Mouse (Mus musculus) lung, postnatal 0 days (tissue): ENCODE measurements around the gene H2-K1. TPM values are rescaled to one million over a fixed set of nuclear protein-coding genes. Genes with fewer than 3 reads are reported as not detected.
A peak's percentile ranks its signal among the peaks of the same experiment; 100 is the strongest.

Experiments used
- ATAC-seq: fragments of 200-750 bp; cut with Nextera tagmentation; 2 replicates; pipeline ENCODE4 v1.8.0; 2017; ENCODE audit warnings: moderate library complexity
- DNase-seq: peaks from one replicate; pipeline ENCODE4 v3.0.0-alpha.2; 2016; ENCODE audit warnings: low spot score
- H3K27ac ChIP-seq: fragments of 300-500 bp; sonication (generic); 2 replicates; pipeline ENCODE4 v1.5.1; 2014; ENCODE audit warnings: antibody characterized with exemption, mild to moderate bottlenecking, low read length, mixed read lengths
- H3K27me3 ChIP-seq: fragments of 300-500 bp; sonication (generic); replicated peaks from 2 replicates; pipeline ENCODE4 v1.6.1; 2014; ENCODE audit warnings: low read length, mixed read lengths; ENCODE audit not compliant: insufficient read depth
- H3K36me3 ChIP-seq: fragments of 300-500 bp; sonication (generic); 2 replicates; pipeline ENCODE4 v1.6.1; 2014; ENCODE audit warnings: low read length, mixed read lengths; ENCODE audit not compliant: insufficient read depth
- H3K4me1 ChIP-seq: fragments of 300-500 bp; sonication (generic); 2 replicates; pipeline ENCODE4 v1.6.1; 2014; ENCODE audit warnings: antibody characterized with exemption, low read depth, low read length, mixed read lengths; ENCODE audit not compliant: insufficient read depth
- H3K4me2 ChIP-seq: fragments of 300-500 bp; sonication (generic); replicated peaks from 2 replicates; pipeline ENCODE4 v1.6.1; 2014; ENCODE audit warnings: low read depth, mild to moderate bottlenecking, low read length, moderate library complexity, mixed read lengths
- H3K4me3 ChIP-seq: fragments of 300-500 bp; sonication (generic); 2 replicates; pipeline ENCODE4 v1.5.1; 2014; ENCODE audit warnings: low read depth, low read length
- H3K9ac ChIP-seq: fragments of 300-500 bp; sonication (generic); replicated peaks from 2 replicates; pipeline ENCODE4 v1.6.1; 2014; ENCODE audit warnings: low read depth, mild to moderate bottlenecking
- H3K9me3 ChIP-seq: fragments of 300-500 bp; sonication (generic); 2 replicates; pipeline ENCODE4 v1.6.1; 2016; ENCODE audit warnings: low read length, mixed read lengths
- CTCF ChIP-seq: IDR thresholded peaks from 2 replicates; pipeline ENCODE4 v1.5.1; 2016; ENCODE audit warnings: antibody characterized with exemption, mild to moderate bottlenecking
- EP300 ChIP-seq: IDR thresholded peaks from 2 replicates; pipeline ENCODE4 v1.6.1; 2016; ENCODE audit warnings: antibody characterized with exemption, mild to moderate bottlenecking, control low read depth
- WGBS: fragments of 180-500 bp; shearing (Covaris S2); extraction: QIAGEN DNeasy Blood & Tissue Kit; methylation state at CpG from one replicate; pipeline ENCODE4 v1.1.7; 2014; 5-methylcytosine and 5-hydroxymethylcytosine counted together
- polyA plus RNA-seq: library from polyadenylated mRNA; unstranded; fragments of >200 nt; fragmentation: Nextera tagmentation; extraction: Ambion mirVana; gene quantifications from 2 replicates; pipeline ENCODE4 v1.2.1, GENCODE M21; 2015

The H2-K1 gene
- polyA plus RNA-seq, 1 experiment from 2014 or later: 222 TPM

DNA sequence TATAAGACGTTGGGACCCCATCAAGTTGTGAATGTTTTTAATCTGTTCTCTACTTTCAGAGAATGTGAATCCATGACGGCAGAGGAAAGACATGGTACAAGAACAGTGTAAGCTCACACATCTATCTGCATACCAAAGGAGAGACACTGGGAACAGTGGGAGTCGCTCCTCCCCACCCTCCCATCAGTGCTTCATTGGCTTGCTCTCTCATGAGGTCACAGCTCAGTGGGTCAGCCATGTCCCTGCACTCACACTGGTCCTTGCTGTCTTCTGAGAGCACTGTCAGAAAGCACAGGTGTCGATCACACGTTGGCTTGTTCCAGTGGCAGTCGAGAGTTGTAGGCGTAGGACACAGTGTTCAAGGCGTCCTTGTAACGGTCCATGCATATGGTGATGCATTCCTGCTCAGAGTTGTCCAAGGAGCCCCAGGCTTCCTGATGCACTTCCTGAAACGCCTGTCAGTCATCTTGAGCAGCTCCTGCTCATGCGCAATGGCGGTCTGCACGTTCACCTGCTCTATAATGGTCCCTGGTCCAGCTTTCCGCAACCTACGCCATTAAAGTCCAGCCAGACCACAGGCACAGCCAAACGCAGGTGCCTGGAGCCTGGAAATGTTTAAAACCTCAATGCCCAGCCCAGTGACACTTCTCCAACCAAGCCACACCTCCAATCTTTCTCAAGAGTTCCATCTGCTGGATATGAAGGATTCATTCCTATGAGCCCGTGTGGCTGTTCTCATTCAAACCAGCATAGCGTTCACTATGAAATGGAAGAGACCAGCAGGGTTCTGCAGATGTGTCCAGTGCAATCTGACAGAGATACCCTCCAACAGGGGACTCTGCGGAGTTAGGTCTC is 19.7 kb downstream of the H2-K1 start:
- Histone ChIP-seq H3K4me2 (no peak overlapping the region; the same call in 1 of the 2 replicates), H3K4me1 (peaks cover 9% of the 10 kb centered on the region; the same call in 1 of the 2 replicates), H3K27me3 (no peaks in the 10 kb centered on the region), H3K4me3 (no peak overlapping the region), H3K36me3 (no peaks in the 10 kb centered on the region), H3K9me3 (no peaks in the 10 kb centered on the region), H3K27ac (peak overlapping the region; percentile 47), H3K9ac (no peak overlapping the region)
- WGBS: 66% methylated on average over 19 of the region's 19 CpGs
- no peak for ATAC-seq
- peak; percentile 55 for DNase-seq
- TF ChIP-seq CTCF (no peak), EP300 (no peak)

DNA sequence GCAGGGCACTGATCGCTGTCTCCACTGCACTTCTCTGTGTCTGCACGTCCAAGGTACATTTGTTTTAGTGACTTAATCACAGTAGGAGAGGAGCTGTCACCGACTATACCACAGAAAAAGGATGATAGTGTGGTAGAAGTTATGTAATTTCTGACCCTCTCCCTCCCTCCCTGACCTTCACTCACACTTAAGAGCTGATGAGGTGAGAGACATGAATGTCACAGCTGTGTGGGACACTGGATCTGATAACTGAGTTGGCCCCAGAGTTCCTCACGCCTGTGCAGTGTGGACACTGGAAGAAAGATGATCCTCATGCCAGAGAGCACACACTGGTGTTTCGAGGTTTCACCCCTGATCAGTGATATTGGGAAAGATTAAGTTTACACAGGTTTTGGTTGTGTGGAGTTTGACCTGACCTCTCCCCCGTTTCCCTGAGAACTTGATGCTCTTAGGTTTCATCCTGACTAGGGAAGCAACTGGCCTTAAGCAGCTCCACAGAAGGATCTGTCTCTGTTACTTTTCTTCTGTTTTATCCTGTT is 20.6 kb downstream of the H2-K1 start:
- TF ChIP-seq CTCF (no peak), EP300 (peak; percentile 68)
- no peak overlapping the region for H3K4me2 ChIP-seq
- ATAC-seq (peak; percentile 16; the same call in 1 of the 2 replicates), DNase-seq (peak; percentile 77)
- H3K27me3 ChIP-seq: no peaks in the 10 kb centered on the region
- H3K4me3 ChIP-seq: no peak overlapping the region
- peaks cover 9% of the 10 kb centered on the region; the same call in 1 of the 2 replicates for H3K4me1 ChIP-seq
- no peak overlapping the region for H3K27ac ChIP-seq
- no peaks in the 10 kb centered on the region for H3K36me3 ChIP-seq
- 46% methylated on average over 6 of the region's 6 CpGs for WGBS
- H3K9me3 ChIP-seq: no peaks in the 10 kb centered on the region
- H3K9ac ChIP-seq: no peak overlapping the region

DNA sequence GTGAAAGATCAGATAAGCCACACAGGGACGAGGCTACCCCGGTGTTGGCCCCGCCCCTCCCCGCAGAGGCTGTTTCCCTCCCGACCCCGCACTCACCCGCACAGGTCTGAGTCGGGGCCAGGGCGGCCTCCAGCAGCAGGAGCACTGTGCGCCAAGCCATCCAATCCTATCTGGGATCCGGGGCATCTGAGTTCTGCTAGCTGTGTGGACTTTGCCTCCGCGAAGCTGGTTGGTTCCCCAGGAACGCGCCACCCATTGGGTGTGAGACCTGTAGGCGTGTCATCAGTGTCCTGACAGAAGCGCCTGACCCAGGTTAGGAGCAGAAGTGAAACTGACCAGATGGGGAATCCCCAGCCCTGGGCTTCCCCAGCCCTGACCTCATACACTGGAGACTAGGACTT is 21.5 kb downstream of the H2-K1 start:
- ATAC-seq: peak; percentile 65
- TF ChIP-seq EP300 (no peak), CTCF (no peak)
- H3K9ac ChIP-seq: 0 out of 2 replicates have a peak overlapping the region, but pooled peaks have one; percentile 16
- DNase-seq: peak; percentile 83
- WGBS: 2% methylated on average over 9 of the region's 17 CpGs
- peaks cover 9% of the 10 kb centered on the region; the same call in 1 of the 2 replicates for H3K4me1 ChIP-seq
- peak overlapping the region; percentile 42 for H3K4me3 ChIP-seq
- no peaks in the 10 kb centered on the region for H3K9me3 ChIP-seq
- H3K27ac ChIP-seq: peak overlapping the region; percentile 2; the same call in 1 of the 2 replicates
- no peaks in the 10 kb centered on the region for H3K36me3 ChIP-seq
- no peaks in the 10 kb centered on the region for H3K27me3 ChIP-seq
- H3K4me2 ChIP-seq: peak overlapping the region; percentile 82

DNA sequence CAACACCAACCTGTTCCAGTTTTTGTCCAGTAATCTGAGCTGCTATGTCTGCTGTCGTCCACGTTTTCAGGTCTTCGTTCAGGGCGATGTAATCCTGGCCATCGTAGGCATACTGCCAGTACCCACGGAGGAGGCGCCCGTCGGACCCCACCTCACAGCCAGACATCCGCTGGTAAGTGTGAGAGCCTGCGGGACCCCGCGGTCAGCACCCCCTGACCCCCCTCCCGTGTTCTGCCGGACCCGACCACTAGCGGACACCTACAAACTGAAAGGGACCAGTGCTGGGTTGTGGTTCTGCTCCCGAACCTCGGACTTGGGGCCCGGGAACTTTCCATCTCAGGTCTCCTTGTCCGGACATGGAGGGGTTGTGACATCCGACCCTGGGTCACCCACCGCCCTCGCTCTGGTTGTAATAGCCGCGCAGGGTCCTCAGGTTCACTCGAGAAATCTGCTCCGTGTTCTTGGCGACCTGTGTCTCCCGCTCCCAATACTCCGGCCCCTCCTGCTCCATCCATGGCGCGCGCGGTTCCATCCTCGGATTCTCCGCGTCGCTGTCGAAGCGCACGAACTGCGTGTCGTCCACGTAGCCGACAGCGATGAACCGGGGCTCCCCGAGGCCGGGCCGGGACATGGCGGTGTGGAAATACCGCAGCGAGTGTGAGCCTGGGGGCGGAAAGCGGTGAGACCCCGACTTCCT is 22.1 kb downstream of the H2-K1 start:
- Histone ChIP-seq H3K4me2 (peak overlapping the region; percentile 82), H3K9me3 (no peaks in the 10 kb centered on the region), H3K9ac (0 out of 2 replicates have a peak overlapping the region, but pooled peaks have one; percentile 16), H3K27ac (no peak overlapping the region), H3K27me3 (no peaks in the 10 kb centered on the region), H3K36me3 (no peaks in the 10 kb centered on the region), H3K4me3 (peak overlapping the region; percentile 42), H3K4me1 (peaks cover 9% of the 10 kb centered on the region; the same call in 1 of the 2 replicates)
- WGBS: 2% methylated on average over 57 of the region's 57 CpGs
- TF ChIP-seq CTCF (no peak), EP300 (no peak)
- ATAC-seq (no peak), DNase-seq (no peak)

DNA sequence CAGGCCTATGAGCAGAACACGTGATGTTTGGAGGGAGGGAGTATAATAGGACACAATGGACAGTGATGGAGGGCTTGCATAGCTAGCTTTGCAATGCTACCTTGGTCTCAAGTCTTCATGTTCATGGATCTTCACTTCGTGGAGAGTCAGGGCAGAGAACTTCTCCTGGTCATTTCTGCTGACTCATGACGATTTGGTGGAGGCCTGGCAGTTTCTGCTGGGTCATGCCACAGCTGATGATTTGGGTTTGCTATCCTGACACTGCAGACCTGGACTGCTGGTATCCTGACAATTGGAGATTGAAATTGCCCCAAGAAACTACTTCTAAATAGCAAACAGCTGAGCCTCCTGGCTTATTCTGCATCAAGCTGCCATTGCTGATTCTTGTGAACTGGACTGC is 26.6 kb downstream of the H2-K1 start:
- no peak overlapping the region for H3K27ac ChIP-seq
- no peaks in the 10 kb centered on the region for H3K9me3 ChIP-seq
- TF ChIP-seq EP300 (no peak), CTCF (no peak)
- H3K27me3 ChIP-seq: no peaks in the 10 kb centered on the region
- no peaks in the 10 kb centered on the region for H3K36me3 ChIP-seq
- no peak overlapping the region for H3K4me3 ChIP-seq
- WGBS: 58% methylated on average over 3 of the region's 3 CpGs
- DNase-seq (no peak), ATAC-seq (no peak)
- H3K9ac ChIP-seq: no peak overlapping the region
- peaks cover 4% of the 10 kb centered on the region; the same call in 1 of the 2 replicates for H3K4me1 ChIP-seq
- H3K4me2 ChIP-seq: no peak overlapping the region

DNA sequence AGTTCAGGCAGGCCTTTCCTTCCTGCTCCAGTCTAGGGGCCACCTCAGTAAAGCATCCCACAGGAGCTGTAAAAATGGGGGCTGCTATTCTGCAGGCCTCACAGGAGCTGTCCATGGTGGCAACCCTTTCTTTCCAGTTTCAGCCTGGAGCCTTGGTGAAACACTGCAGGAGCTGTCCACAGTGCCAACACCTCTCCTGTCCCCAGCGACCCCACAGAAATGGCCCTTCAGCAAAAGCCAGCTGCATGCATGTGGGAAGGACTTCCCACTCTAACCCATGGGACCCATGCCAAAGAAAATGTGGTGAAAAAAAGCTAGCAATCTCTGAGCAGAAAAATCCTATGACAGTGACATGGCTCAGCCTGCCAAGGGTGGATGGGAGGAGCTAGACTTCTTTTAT is 27.5 kb downstream of the H2-K1 start:
- Histone ChIP-seq H3K27me3 (no peaks in the 10 kb centered on the region), H3K9ac (no peak overlapping the region), H3K4me2 (no peak overlapping the region), H3K27ac (no peak overlapping the region), H3K4me3 (no peak overlapping the region), H3K9me3 (no peaks in the 10 kb centered on the region), H3K4me1 (no peaks in the 10 kb centered on the region), H3K36me3 (no peaks in the 10 kb centered on the region)
- WGBS: 35% methylated on average over 1 of the region's 1 CpGs
- DNase-seq: peak; percentile 67
- no peak for TF ChIP-seq CTCF
- TF ChIP-seq EP300: no peak
- peak; percentile 46 for ATAC-seq
